Mouse (Mus musculus) MEL (cell line): ENCODE measurements around the gene Eri2. TPM values are rescaled to one million over a fixed set of nuclear protein-coding genes. Genes with fewer than 3 reads are reported as not detected.

Experiments
- DNase-seq: peaks from one replicate; pipeline ENCODE4 v3.0.0; 2011; ENCODE audit warnings: low read depth, low spot score
- H3K27ac ChIP-seq: 2 replicates; pipeline ENCODE4 v1.5.1; 2012; ENCODE audit warnings: low read depth, mild to moderate bottlenecking, control low read depth, low read length, moderate library complexity; ENCODE audit not compliant: control insufficient read depth
- H3K27me3 ChIP-seq, 2 experiments: fragments of 150-350 bp in 1 of 2; sonication (generic) in 1 of 2; 2 replicates each; pipeline ENCODE4 v1.6.1; 2012; ENCODE audit warnings: low read length in 2 of 2, mild to moderate bottlenecking in 2 of 2, improper control_type of control experiment in 1 of 2, moderate library complexity in 1 of 2; ENCODE audit not compliant: insufficient read depth in 2 of 2, control insufficient read depth in 1 of 2
- H3K36me3 ChIP-seq, 2 experiments: 2 replicates each; pipeline ENCODE4 v1.6.1; 2012 to 2014; ENCODE audit warnings: low read length in 2 of 2, improper control_type of control experiment in 1 of 2, inconsistent platforms in 1 of 2, mild to moderate bottlenecking in 1 of 2; ENCODE audit not compliant: insufficient read depth in 2 of 2, control insufficient read depth in 1 of 2
- H3K4me1 ChIP-seq, 2 experiments: fragments of 150-350 bp in 1 of 2; sonication (generic) in 1 of 2; 2 replicates each; pipeline ENCODE4 v1.6.1; 2012; ENCODE audit warnings: low read length in 2 of 2, improper control_type of control experiment in 1 of 2, mild to moderate bottlenecking in 1 of 2; ENCODE audit not compliant: insufficient read depth in 2 of 2, control insufficient read depth in 1 of 2
- H3K4me3 ChIP-seq, 2 experiments: fragments of 150-350 bp in 1 of 2; sonication (generic) in 1 of 2; 2 replicates each; pipeline ENCODE4 v1.5.1; 2012; ENCODE audit warnings: low read depth in 2 of 2, low read length in 2 of 2, mild to moderate bottlenecking in 2 of 2, moderate library complexity in 2 of 2, control low read depth in 1 of 2, improper control_type of control experiment in 1 of 2; ENCODE audit not compliant: control insufficient read depth in 1 of 2, insufficient read depth in 1 of 2
- H3K79me2 ChIP-seq: 2 replicates; pipeline ENCODE4 v1.6.1; 2012; ENCODE audit warnings: mild to moderate bottlenecking, low read length, moderate library complexity; ENCODE audit not compliant: control insufficient read depth, poor library complexity, insufficient read depth
- H3K9ac ChIP-seq: 2 replicates; pipeline ENCODE4 v1.6.1; 2012; ENCODE audit warnings: low read depth, mild to moderate bottlenecking, control low read depth, low read length, moderate library complexity; ENCODE audit not compliant: control insufficient read depth, poor library complexity, severe bottlenecking
- H3K9me3 ChIP-seq: fragments of 150-350 bp; sonication (generic); replicated peaks from 2 replicates; pipeline ENCODE4 v1.6.1; 2012; ENCODE audit warnings: mild to moderate bottlenecking, low read length, improper control_type of control experiment, moderate library complexity; ENCODE audit not compliant: insufficient read depth
- CHD1 ChIP-seq: IDR thresholded peaks from 2 replicates; pipeline ENCODE4 v1.6.1; 2012; ENCODE audit warnings: low read depth, mild to moderate bottlenecking, inconsistent platforms, low read length, improper control_type of control experiment
- CHD2 ChIP-seq: IDR thresholded peaks from 2 replicates; pipeline ENCODE4 v1.6.1; 2011; ENCODE audit warnings: low read length, improper control_type of control experiment
- EP300 ChIP-seq, 2 experiments: IDR thresholded peaks; 2 replicates each; pipeline ENCODE4 v1.6.1; 2011; ENCODE audit warnings: improper control_type of control experiment in 2 of 2, low read length in 2 of 2, low read depth in 1 of 2, mild to moderate bottlenecking in 1 of 2
- GABPA ChIP-seq: IDR thresholded peaks from 2 replicates; pipeline ENCODE4 v1.6.1; 2012; ENCODE audit warnings: low read depth, mild to moderate bottlenecking, inconsistent platforms, low read length, improper control_type of control experiment, moderate library complexity
- GATA1 ChIP-seq: IDR thresholded peaks from 2 replicates; pipeline ENCODE4 v1.6.1; 2011; ENCODE audit warnings: low read depth, low read length, improper control_type of control experiment
- MAX ChIP-seq: IDR thresholded peaks from 2 replicates; pipeline ENCODE4 v1.6.1; 2011; ENCODE audit warnings: low read length, improper control_type of control experiment
- MEF2A ChIP-seq: IDR thresholded peaks from 2 replicates; pipeline ENCODE4 v1.6.1; 2014; ENCODE audit warnings: low read depth, mild to moderate bottlenecking, inconsistent platforms, low read length, improper control_type of control experiment; ENCODE audit not compliant: poor library complexity, insufficient replicate concordance, severe bottlenecking; ENCODE audit errors: extremely low read depth
- MYC ChIP-seq: IDR thresholded peaks from 2 replicates; pipeline ENCODE4 v1.6.1; 2011; ENCODE audit warnings: low read depth, mild to moderate bottlenecking, low read length, improper control_type of control experiment, moderate library complexity
- NELFE ChIP-seq: IDR thresholded peaks from 2 replicates; pipeline ENCODE4 v1.6.1; 2011; ENCODE audit warnings: low read depth, low read length, improper control_type of control experiment
- POLR2AphosphoS2 ChIP-seq: IDR thresholded peaks from 2 replicates; pipeline ENCODE4 v1.6.1; 2011; ENCODE audit warnings: low read length, improper control_type of control experiment
- RCOR1 ChIP-seq: IDR thresholded peaks from 2 replicates; pipeline ENCODE4 v1.6.1; 2012; ENCODE audit warnings: low read depth, mild to moderate bottlenecking, inconsistent platforms, low read length, improper control_type of control experiment
- SIN3A ChIP-seq: IDR thresholded peaks from 2 replicates; pipeline ENCODE4 v1.6.1; 2012; ENCODE audit warnings: low read length, improper control_type of control experiment, inconsistent platforms
- TBP ChIP-seq: IDR thresholded peaks from 2 replicates; pipeline ENCODE4 v1.8.0; 2011; ENCODE audit warnings: low read depth, low read length, improper control_type of control experiment
- USF1 ChIP-seq: IDR thresholded peaks from 2 replicates; pipeline ENCODE4 v1.6.1; 2014; ENCODE audit warnings: low read depth, mild to moderate bottlenecking, inconsistent platforms, low read length, improper control_type of control experiment, moderate library complexity
- USF2 ChIP-seq, 2 experiments: IDR thresholded peaks; 2 replicates each; pipeline ENCODE4 v1.6.1; 2011 to 2012; ENCODE audit warnings: improper control_type of control experiment in 2 of 2, low read length in 2 of 2, borderline replicate concordance in 1 of 2, inconsistent platforms in 1 of 2, low read depth in 1 of 2, mild to moderate bottlenecking in 1 of 2; ENCODE audit not compliant: insufficient read depth in 1 of 2
- ZC3H11A ChIP-seq: IDR thresholded peaks from 2 replicates; pipeline ENCODE4 v1.6.1; 2012; ENCODE audit warnings: low read depth, mild to moderate bottlenecking, inconsistent platforms, low read length, improper control_type of control experiment
- polyA plus RNA-seq, 2 experiments: library from polyadenylated mRNA; stranded (reverse) in 1 of 2; unstranded in 1 of 2; fragments of >175 nt in 1 of 2; fragments of >200 nt in 1 of 2; gene quantifications; 2 replicates each; pipeline versions ENCODE4 v1.2.1 to v1.2.4; 2012; ENCODE audit warnings: low replicate concordance in 2 of 2, low read depth in 1 of 2; ENCODE audit not compliant: insufficient read length in 2 of 2, insufficient read depth in 1 of 2, missing spikeins in 1 of 2
- total RNA-seq: library from RNA; depleted of rRNA; stranded (reverse); fragments of 300-350 nt; gene quantifications from 2 replicates; pipeline ENCODE4 v1.2.3, GENCODE M21; 2012

Gene Eri2
- total and polyA plus RNA-seq, 3 experiments: 9.4 to 11.0 TPM; not detected in 1

DNA sequence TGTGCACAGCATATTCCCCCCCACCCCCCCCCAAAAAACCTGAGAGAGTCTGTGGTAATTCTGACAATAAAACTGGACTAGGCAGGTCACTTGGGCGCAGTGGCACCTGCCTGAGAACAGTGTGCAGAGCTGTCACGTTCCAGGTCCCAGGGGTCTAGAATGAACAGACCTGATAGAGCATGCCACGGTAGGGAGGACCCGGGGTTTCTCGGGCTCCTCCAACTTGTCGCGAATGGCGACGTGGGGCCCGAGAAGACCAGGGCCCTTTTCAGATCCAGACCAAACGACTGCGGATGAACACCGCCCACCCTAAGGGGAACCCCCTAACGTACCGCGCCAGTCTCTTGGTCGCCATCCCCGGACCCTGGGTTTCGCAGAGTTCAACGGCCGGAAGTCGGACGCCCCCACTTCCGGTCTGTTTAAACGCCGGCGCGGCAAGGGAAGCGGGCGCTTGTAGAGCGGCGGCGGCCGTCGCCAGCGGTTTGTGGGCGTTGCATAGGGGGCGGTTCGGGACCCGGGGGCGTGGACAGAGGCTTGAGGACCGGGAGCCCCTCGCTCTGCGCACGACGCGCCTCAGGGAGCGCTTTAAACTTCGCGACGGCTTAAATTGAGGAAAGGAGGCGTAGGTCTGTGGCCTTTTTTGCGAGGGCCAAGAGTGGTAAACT, at the start of gene Eri2, which contains the start of gene Rexo5 (continued):
- no peak for TF ChIP-seq USF2 (IDR thresholded peaks at IDR 0.05; ENCODE audit: borderline replicate concordance in 1 of 2, insufficient read depth in 1 of 2, low read depth in 1 of 2, low read length in 2 of 2)
- TF ChIP-seq POLR2AphosphoS2: peak; percentile 74
- peak; percentile 83 for TF ChIP-seq NELFE
- no peak for TF ChIP-seq ZC3H11A
- TF ChIP-seq CHD1: no peak

DNA sequence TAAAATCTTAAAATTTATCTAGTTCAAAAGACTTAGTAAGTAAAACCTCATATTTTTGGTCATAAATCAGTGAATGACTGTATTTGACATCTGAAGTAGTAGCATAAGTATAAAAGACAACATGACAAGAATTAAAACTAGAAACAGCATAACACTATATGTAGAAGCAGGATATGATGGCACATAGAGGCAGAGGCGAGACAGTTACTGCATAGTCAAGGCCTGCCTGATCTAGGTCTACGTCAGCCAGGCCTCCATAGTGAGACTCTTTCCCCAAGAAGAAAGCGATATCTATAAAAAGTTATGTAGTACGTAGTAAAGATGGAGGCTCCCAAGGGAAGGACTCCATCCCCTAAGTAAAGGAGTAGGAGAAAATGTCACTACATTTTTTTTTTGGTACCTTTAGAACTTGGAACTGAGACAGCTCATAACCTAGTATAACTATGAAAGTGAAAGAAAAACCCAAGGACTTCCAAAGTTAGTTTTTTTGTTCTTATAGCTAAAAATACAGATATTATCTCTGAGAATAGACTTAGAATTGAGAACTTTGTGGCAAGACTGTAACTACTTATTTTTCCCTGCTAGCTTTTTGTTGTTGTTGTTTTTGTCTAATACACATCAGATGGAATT, 48.1 kb upstream of the Eri2 start:
- H3K27me3 ChIP-seq: no peaks in the 10 kb centered on the region
- DNase-seq: no peak
- H3K36me3 ChIP-seq: peaks cover 7 to 13% of the 10 kb centered on the region in 2 experiments
- H3K79me2 ChIP-seq: no peaks in the 10 kb centered on the region
- H3K27ac ChIP-seq: no peak overlapping the region
- no peak overlapping the region for H3K4me3 ChIP-seq
- peaks cover 6 to 12% of the 10 kb centered on the region in 2 experiments for H3K4me1 ChIP-seq
- no peaks in the 10 kb centered on the region for H3K9me3 ChIP-seq
- no peak overlapping the region for H3K9ac ChIP-seq
- TF ChIP-seq TBP (no peak), MEF2A (no peak), MYC (no peak), USF1 (no peak), GATA1 (no peak), POLR2AphosphoS2 (no peak), CHD2 (no peak)
- TF ChIP-seq, all 39 proteins: peak for 0

DNA sequence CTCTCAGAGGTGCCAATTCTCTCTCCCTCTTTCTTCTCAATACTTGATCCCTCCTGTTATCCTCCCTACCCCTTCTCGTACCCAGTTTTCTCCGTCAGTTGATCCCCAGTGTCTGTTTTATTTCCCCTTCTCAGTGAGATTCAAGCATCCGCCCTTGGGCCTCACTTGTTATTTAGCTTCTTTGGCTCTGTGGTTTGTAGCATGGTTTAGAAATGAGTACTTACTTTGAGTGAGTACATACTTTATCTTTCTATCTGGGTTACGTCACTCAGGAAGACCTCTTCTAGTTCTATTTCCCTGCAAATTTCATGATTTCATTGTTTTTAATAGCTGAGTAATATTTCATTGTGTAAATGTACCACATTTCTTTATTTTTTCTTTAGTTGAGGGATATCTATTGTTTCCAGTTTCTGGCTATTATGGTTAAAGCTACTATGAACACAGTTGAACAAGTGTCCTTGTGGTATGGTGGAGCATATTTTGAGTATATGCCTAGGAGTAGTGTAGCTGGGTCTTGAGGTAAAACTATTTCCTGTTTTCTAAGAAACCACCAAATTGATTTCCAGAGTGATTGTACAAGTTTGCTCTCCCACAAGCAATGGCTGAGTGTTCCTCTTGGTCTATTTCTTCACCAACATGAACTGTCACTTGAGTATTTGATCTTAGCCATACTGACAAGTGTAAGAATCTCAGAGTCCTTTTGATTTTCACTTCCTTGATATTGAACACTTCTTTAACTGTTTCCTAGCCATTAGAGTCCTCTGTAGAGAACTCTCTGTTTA, 42.3 kb upstream of the Eri2 start:
- H3K79me2 ChIP-seq: no peaks in the 10 kb centered on the region
- H3K27ac ChIP-seq: no peak overlapping the region
- peak; percentile 33 for DNase-seq

More for the DNA sequence above, 42.3 kb upstream of the Eri2 start:
- Histone ChIP-seq H3K9ac (no peak overlapping the region), H3K36me3 (peaks cover 0 to 2% of the 10 kb centered on the region in 2 experiments; a peak in 2 of 4 replicates), H3K4me1 (peaks cover 0 to 2% of the 10 kb centered on the region in 2 experiments; a peak in 1 of 4 replicates), H3K27me3 (no peaks in the 10 kb centered on the region), H3K4me3 (no peak overlapping the region), H3K9me3 (no peaks in the 10 kb centered on the region)
- TF ChIP-seq GABPA (no peak), EP300 (IDR thresholded peaks at IDR 0.05; ENCODE audit: low read depth in 1 of 2, low read length in 2 of 2) (peak in 1 of 2 experiments; percentile 20; a peak in 1 of 4 replicates), SIN3A (0 out of 2 replicates have a peak, but pooled peaks have one; percentile 25), MAX (no peak), RCOR1 (no peak)
